Mouse (Mus musculus) lung, embryonic 16.5 days (tissue): Measurements from ENCODE around the gene Mydgf. TPM values are rescaled to one million over a fixed set of nuclear protein-coding genes. Genes with fewer than 3 reads are reported as not detected.

Experiments
- ATAC-seq: fragments of 200-750 bp; cut with Nextera tagmentation; 2 replicates; pipeline ENCODE4 v1.8.0; 2017; ENCODE audit warnings: low read depth, mild to moderate bottlenecking, moderate library complexity
- H3K27ac ChIP-seq: fragments of 300-500 bp; sonication (generic); 2 replicates; pipeline ENCODE4 v1.5.1; 2014; ENCODE audit warnings: mild to moderate bottlenecking, control low read depth, low read length
- H3K27me3 ChIP-seq: fragments of 300-500 bp; sonication (generic); 2 replicates; pipeline ENCODE4 v1.6.1; 2014; ENCODE audit warnings: low read depth, low read length, mixed read lengths; ENCODE audit not compliant: control insufficient read depth, insufficient read depth
- H3K36me3 ChIP-seq: fragments of 300-500 bp; sonication (generic); 2 replicates; pipeline ENCODE4 v1.6.1; 2014; ENCODE audit warnings: low read length; ENCODE audit not compliant: control insufficient read depth, insufficient read depth
- H3K4me1 ChIP-seq: fragments of 300-500 bp; sonication (generic); replicated peaks from 2 replicates; pipeline ENCODE4 v1.6.1; 2014; ENCODE audit warnings: low read length, mixed read lengths; ENCODE audit not compliant: control insufficient read depth, insufficient read depth
- H3K4me2 ChIP-seq: fragments of 300-500 bp; sonication (generic); 2 replicates; pipeline ENCODE4 v1.6.1; 2014; ENCODE audit warnings: low read depth, low read length, control low read depth
- H3K4me3 ChIP-seq: fragments of 300-500 bp; sonication (generic); 2 replicates; pipeline ENCODE4 v1.5.1; 2014; ENCODE audit warnings: mild to moderate bottlenecking, low read length, control low read depth
- H3K9ac ChIP-seq: fragments of 300-500 bp; sonication (generic); 2 replicates; pipeline ENCODE4 v1.6.1; 2014; ENCODE audit warnings: low read length, control low read depth
- H3K9me3 ChIP-seq: fragments of 300-500 bp; sonication (generic); 2 replicates; pipeline ENCODE4 v1.6.1; 2016; ENCODE audit warnings: low read length; ENCODE audit not compliant: control insufficient read depth
- WGBS: fragments of 180-500 bp; shearing (Covaris S2); extraction: QIAGEN DNeasy Blood & Tissue Kit; methylation state at CpG from one replicate; pipeline ENCODE4 v1.1.7; 2014; 5-methylcytosine and 5-hydroxymethylcytosine counted together
- polyA plus RNA-seq: library from polyadenylated mRNA; unstranded; fragments of >200 nt; fragmentation: Nextera tagmentation; extraction: Ambion mirVana; gene quantifications from 2 replicates; pipeline ENCODE4 v1.2.1, GENCODE M21; 2015

Mydgf gene
- polyA plus RNA-seq, 1 experiment from 2014 or later, result 93.0 TPM

GRCm38 (mm10) chr17:56214229-56214628, 30.5 kb upstream of the Mydgf start:
- H3K27ac ChIP-seq, result no peak overlapping the region
- H3K9me3 ChIP-seq, result no peaks in the 10 kb centered on the region
- H3K4me1 ChIP-seq, result peaks cover 25% of the 10 kb centered on the region
- peaks cover 18% of the 10 kb centered on the region for H3K36me3 ChIP-seq
- H3K9ac ChIP-seq, result no peak overlapping the region
- ATAC-seq, result no peak
- H3K4me3 ChIP-seq, result no peak overlapping the region
- no peaks in the 10 kb centered on the region for H3K27me3 ChIP-seq
- no peak overlapping the region for H3K4me2 ChIP-seq
- 91% methylated on average over 1 of the region's 1 CpGs for WGBS

GRCm38 (mm10) chr17:56212676-56213075, 29.0 kb upstream of the Mydgf start:
- Histone ChIP-seq H3K9ac (no peak overlapping the region), H3K27ac (peak overlapping the region; percentile 64), H3K9me3 (no peaks in the 10 kb centered on the region), H3K4me3 (no peak overlapping the region), H3K4me2 (no peak overlapping the region), H3K4me1 (peaks cover 20% of the 10 kb centered on the region), H3K27me3 (no peaks in the 10 kb centered on the region), H3K36me3 (peaks cover 26% of the 10 kb centered on the region)
- peak; percentile 68 for ATAC-seq
- WGBS, result 30% methylated on average over 6 of the region's 6 CpGs

GRCm38 (mm10) chr17:56211090-56211489, 27.4 kb upstream of the Mydgf start:
- Histone ChIP-seq H3K4me2 (no peak overlapping the region), H3K36me3 (peaks cover 29% of the 10 kb centered on the region), H3K9ac (no peak overlapping the region), H3K27ac (no peak overlapping the region), H3K4me1 (peaks cover 6% of the 10 kb centered on the region), H3K4me3 (no peak overlapping the region), H3K27me3 (no peaks in the 10 kb centered on the region), H3K9me3 (no peaks in the 10 kb centered on the region)
- no peak for ATAC-seq
- 68% methylated on average over 2 of the region's 2 CpGs for whole genome bisulfite sequencing

DNA sequence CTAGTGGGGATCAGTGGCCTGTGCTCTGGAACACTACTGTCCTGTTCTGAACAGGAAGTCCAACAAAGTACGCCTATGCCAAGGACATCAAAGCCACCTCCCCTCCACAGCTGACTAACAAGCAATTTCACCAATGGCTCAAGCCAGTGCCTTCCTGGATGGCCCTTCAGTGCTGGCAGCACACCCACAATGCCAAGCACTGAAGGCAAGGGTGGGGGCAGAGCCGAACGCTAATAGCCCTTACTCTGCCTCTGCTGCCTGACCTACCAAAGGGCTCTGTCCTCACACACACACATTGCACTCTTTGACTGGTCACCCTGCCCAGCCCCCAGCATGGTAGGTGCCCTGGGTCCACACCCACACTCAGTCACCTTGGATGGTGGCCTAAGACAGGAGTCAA, 25.1 kb upstream of the Mydgf start:
- Histone ChIP-seq H3K36me3 (peaks cover 47% of the 10 kb centered on the region), H3K4me3 (no peak overlapping the region), H3K9ac (no peak overlapping the region), H3K4me1 (peaks cover 6% of the 10 kb centered on the region), H3K4me2 (no peak overlapping the region), H3K9me3 (no peaks in the 10 kb centered on the region), H3K27me3 (no peaks in the 10 kb centered on the region), H3K27ac (no peak overlapping the region)
- 86% methylated on average over 3 of the region's 3 CpGs for WGBS
- no peak for ATAC-seq

GRCm38 (mm10) chr17:56207963-56208530, 24.3 kb upstream of the Mydgf start:
- Histone ChIP-seq H3K36me3 (peaks cover 54% of the 10 kb centered on the region), H3K9me3 (no peaks in the 10 kb centered on the region), H3K4me1 (peaks cover 4% of the 10 kb centered on the region), H3K27ac (no peak overlapping the region), H3K9ac (no peak overlapping the region), H3K27me3 (no peaks in the 10 kb centered on the region), H3K4me3 (no peak overlapping the region), H3K4me2 (no peak overlapping the region)
- WGBS, result 90% methylated on average over 9 of the region's 9 CpGs
- no peak for ATAC-seq

- ATAC-seq, result no peak
- WGBS, result 68% methylated on average over 6 of the region's 6 CpGs
- H3K27ac ChIP-seq, result peak overlapping the region; percentile 53
Observed at GRCm38 (mm10) chr17:56206986-56207674, 23.4 kb upstream of the Mydgf start.

GRCm38 (mm10) chr17:56206276-56206884, 22.7 kb upstream of the Mydgf start:
- H3K4me1 ChIP-seq, result no peaks in the 10 kb centered on the region; the same call in 1 of the 2 replicates
- H3K4me3 ChIP-seq, result no peak overlapping the region
- H3K9ac ChIP-seq, result no peak overlapping the region
- no peak overlapping the region for H3K4me2 ChIP-seq
- H3K27ac ChIP-seq, result peak overlapping the region; percentile 53
- no peaks in the 10 kb centered on the region for H3K9me3 ChIP-seq
- H3K36me3 ChIP-seq, result peaks cover 65% of the 10 kb centered on the region
- no peaks in the 10 kb centered on the region for H3K27me3 ChIP-seq
- ATAC-seq, result peak; percentile 88
- WGBS, result 59% methylated on average over 10 of the region's 10 CpGs

More at GRCm38 (mm10) chr17:56206986-56207674, 23.4 kb upstream of the Mydgf start:
- Histone ChIP-seq H3K4me1 (no peaks in the 10 kb centered on the region; the same call in 1 of the 2 replicates), H3K36me3 (peaks cover 63% of the 10 kb centered on the region), H3K4me3 (no peak overlapping the region), H3K27me3 (no peaks in the 10 kb centered on the region), H3K9ac (no peak overlapping the region), H3K4me2 (no peak overlapping the region), H3K9me3 (no peaks in the 10 kb centered on the region)

GRCm38 (mm10) chr17:56203729-56204128, 20.0 kb upstream of the Mydgf start:
- Histone ChIP-seq H3K9me3 (no peaks in the 10 kb centered on the region), H3K36me3 (peaks cover 54% of the 10 kb centered on the region), H3K27me3 (no peaks in the 10 kb centered on the region), H3K9ac (no peak overlapping the region), H3K4me2 (no peak overlapping the region), H3K4me1 (no peaks in the 10 kb centered on the region; the same call in 1 of the 2 replicates), H3K4me3 (no peak overlapping the region), H3K27ac (no peak overlapping the region)
- ATAC-seq, result no peak
- 67% methylated on average over 3 of the region's 3 CpGs for WGBS

DNA sequence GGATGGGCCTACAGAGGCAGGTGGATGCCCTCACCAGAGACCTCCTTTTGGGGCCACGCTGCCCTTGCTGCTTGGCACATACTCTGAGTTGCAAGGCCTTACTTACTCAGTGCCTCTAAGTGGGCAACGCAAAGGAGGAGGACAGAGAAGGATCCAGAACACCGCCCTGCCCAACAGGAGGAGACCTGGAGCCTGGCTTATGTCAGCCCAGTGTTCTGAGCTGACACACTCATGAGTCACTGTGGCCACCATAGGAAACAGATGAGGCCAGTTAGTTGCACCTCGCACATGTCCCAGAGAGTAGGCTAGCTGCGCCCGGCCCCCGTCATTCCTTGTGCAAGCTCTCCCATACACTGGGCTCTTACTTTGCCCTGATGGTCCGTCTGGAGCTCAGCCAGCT, 18.8 kb upstream of the Mydgf start:
- H3K27ac ChIP-seq, result no peak overlapping the region
- no peak overlapping the region for H3K9ac ChIP-seq
- H3K9me3 ChIP-seq, result no peaks in the 10 kb centered on the region
- 92% methylated on average over 8 of the region's 8 CpGs for WGBS
- no peak overlapping the region for H3K4me2 ChIP-seq
- no peaks in the 10 kb centered on the region for H3K27me3 ChIP-seq
- H3K4me1 ChIP-seq, result no peaks in the 10 kb centered on the region; the same call in 1 of the 2 replicates
- ATAC-seq, result no peak
- peaks cover 61% of the 10 kb centered on the region for H3K36me3 ChIP-seq
- H3K4me3 ChIP-seq, result no peak overlapping the region
